Mouse (Mus musculus) central nervous system, embryonic 18 days (tissue): Measurements from ENCODE around the gene Timm17b. TPM values are rescaled to one million over a fixed set of nuclear protein-coding genes. Genes with fewer than 3 reads are reported as not detected.

Experiments used
- polyA plus RNA-seq: library from polyadenylated mRNA; depleted of rRNA; stranded (reverse); fragments of >200 nt; gene quantifications from 2 replicates; pipeline ENCODE4 v1.2.3, GENCODE M21; 2012; rRNA removed

The Timm17b gene
- polyA plus RNA-seq: 41.4 and 42.9 TPM in 2 replicates

DNA sequence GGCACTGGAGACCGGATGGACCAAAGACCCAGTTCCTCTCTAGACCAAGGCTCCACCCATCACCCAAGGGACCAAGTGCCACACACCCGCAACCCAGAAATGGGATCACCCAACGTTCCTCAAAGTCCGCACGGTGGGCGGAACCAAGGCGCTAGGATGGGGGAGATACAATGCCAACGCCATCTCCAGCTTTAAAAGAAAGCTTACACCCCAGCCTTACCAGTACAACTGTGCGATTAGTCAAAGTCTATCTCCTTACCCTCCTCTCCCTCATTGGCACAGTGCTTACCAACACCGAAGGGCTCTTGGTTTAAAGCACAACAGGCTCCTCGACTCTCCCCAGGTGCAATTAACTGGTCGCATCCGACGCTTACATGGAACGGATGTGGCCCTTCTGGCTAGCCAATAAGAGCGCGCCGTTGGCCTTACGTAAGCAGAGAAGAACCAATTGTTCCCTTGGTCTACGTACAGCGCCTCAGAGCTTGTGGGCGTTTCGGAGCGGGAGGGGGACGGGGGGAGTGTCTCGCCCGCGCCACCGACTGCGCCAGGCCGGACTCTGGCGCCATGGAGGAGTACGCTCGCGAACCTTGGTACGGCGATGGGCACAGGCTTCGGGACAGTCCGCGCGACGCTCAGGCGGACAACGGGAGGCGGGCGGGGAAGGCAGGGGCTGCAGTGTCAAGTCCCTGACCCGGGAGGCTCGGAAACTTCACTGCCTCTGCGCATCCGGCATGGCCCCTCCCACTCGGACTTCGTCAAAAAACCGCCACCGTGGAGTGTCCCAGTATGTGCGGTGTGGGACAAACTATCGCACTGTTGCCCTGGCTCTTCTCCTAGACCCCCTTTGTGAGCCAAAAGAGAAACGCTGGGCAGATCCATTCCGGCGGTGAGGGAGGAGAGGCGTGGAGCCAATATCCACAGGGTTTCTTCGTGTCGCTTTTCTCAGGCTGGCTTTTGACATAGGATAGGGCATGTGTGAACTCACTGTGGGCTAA is at the start of gene Timm17b, which contains the start of gene Pqbp1:
Gene Timm17b (plus strand): TSS at position 478 of the 995 bp plus-strand sequence.
Gene Pqbp1 (minus strand): TSS at position 390 of the 995 bp plus-strand sequence.

DNA sequence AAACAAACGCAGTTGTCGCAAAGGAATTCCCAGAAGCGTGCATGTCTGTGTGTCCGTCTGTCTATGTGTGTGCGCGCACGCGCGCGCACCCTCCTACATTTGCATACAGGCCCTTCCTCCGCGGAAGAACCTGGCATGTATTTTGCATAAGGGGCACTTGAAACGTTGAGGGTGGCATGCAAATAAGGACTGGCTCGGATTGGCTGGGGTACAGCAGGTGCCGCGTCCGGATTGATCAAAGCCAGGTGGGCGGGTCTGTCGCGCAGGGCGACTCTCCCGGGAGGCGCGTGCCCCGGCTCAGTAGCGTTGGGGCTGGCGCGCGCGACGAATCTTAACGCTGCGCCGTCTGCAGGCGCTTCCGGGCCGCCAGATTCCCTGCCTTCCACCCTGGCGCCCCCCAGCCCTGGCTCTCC is 21.1 kb upstream of the Timm17b start, which contains the start of gene Pim2:
Gene Pim2 (plus strand): TSS at position 256 of the 413 bp plus-strand sequence.

GRCm38 (mm10) chrX:7883841-7884567 is 15.2 kb upstream of the Timm17b start, which contains the start of gene Slc35a2:
Slc35a2 (plus strand) TSS chrX:7884028.

GRCm38 (mm10) chrX:7907735-7908134 is 8.6 kb downstream of the Timm17b start, which contains the start of gene Gm10491:
Gm10491 (minus strand) TSS chrX:7907835.

DNA sequence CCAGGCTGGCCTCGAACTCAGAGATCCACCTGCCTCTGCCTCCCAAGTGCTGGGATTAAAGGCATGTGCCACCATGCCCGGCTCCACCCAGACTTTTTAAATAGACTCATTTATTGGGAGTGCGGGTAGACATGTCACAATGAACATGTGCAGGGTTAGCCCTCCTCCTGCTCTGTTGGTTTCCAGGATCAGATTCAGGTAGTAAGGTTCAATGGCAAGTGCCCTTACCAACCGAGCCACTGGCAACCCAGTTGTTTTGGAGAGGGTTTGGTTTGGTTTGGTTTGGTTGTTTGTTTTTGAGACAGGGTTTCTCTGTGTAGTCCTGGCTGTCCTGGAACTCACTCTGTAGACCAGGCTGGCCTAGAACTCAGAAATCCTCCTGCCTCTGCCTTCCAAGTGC is 10.1 kb downstream of the Timm17b start, which contains the start of gene Gm10490:
Gene Gm10490 (plus strand): TSS at position 301 of the 400 bp plus-strand sequence.

GRCm38 (mm10) chrX:7919601-7920383 is 20.6 kb downstream of the Timm17b start, which contains the start of gene Pcsk1n:
Pcsk1n (plus strand) TSS chrX:7919822.

DNA sequence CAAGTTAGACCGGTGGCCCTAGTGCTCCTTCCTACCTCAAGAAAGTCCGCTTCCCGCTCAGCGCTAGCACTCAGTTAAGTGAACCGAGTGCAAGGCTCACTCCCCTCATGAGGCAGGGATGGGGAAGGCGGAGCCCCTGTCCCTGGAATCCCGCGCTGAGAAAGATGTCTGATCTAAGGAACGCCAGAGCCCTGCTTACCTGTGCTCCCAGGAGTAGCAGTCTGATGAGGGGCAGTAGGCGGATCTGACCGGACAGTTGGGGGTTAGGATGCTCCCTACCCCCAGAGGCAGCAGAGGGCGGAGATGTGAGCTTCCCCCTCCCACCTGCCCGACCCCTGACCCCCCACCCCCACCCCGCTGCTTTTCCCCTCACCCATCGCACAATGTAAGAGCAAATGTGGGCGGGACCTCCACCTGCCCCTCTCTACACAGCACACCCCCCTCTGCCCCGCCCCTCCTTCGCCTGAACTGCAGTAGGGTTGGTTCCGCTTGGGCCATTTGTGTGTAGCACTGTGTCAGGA is 29.2 kb downstream of the Timm17b start, which contains the start of gene Eras:
Gene Eras (minus strand): TSS at position 338 of the 521 bp plus-strand sequence.

DNA sequence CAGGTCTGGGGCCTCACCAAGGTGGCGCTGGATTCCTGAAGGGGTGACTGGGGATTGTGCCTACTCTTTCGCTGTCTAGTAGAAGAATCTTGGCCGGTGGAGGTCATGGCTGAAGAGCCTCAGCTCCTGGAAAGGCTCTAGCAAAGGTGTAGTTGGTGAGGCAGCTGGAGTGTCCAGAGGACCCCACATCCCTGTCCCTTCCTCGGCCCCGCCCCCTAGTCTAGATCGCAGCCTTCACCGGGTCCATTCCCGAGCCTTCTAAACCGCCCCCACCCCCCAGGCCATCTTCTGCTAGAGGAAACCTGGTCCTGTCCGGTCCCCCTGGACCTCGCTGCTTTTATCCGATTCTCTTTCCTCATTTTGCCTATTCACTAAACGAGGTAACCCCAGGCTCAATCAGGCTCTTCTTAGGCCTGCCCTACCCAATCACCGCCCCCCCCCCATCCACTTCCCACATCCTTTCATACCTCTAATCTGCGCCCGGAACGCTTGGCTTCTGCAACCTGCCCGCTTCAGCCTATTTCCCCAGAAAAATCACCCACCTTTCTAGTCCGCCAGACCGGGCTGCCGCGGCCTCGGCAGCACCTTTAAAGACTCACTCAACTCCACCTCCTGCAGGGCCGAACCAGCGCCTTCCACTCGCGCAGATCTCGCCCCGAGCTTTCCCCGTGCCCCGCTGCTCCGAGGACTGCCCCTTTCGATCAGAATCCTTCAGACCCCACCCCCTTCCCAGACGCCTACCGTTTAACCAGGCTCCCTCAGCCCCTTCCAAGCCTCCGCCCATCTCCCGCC is 48.1 kb downstream of the Timm17b start, which contains the start of gene Hdac6:
Gene Hdac6 (minus strand): TSS at position 782 of the 792 bp plus-strand sequence.

Other genes with a start within 250 kb of the Timm17b start
- 2.3 and 2.6 TPM in 2 replicates for gene Prickle3, start 242.1 kb upstream of the Timm17b start, polyA plus RNA-seq
- 32.6 and 38.3 TPM in 2 replicates for gene Plp2, start 228.0 kb upstream of the Timm17b start, polyA plus RNA-seq
- 0.31 and 0.51 TPM in 2 replicates for gene Magix, start 218.1 kb upstream of the Timm17b start, polyA plus RNA-seq
- gene Gpkow, start 202.2 kb upstream of the Timm17b start, polyA plus RNA-seq: 30.8 and 32.1 TPM in 2 replicates
- gene Wdr45, start 185.0 kb upstream of the Timm17b start, polyA plus RNA-seq: 43.1 and 49.2 TPM in 2 replicates
- gene Gm45208, start 177.1 kb upstream of the Timm17b start, polyA plus RNA-seq: 0.35 and 0.49 TPM in 2 replicates
- 110 and 112 TPM in 2 replicates for gene Praf2, start 170.9 kb upstream of the Timm17b start, polyA plus RNA-seq
- 75.3 and 82.4 TPM in 2 replicates for gene Ccdc120, start 148.5 kb upstream of the Timm17b start, polyA plus RNA-seq
- gene Tfe3, start 136.8 kb upstream of the Timm17b start, polyA plus RNA-seq: 10.8 and 12.2 TPM in 2 replicates
- gene Gripap1, start 109.6 kb upstream of the Timm17b start, polyA plus RNA-seq: 82.2 and 88.5 TPM in 2 replicates
- gene Kcnd1, start 77.1 kb upstream of the Timm17b start, polyA plus RNA-seq: 5.8 and 6.5 TPM in 2 replicates
- gene Otud5, start 58.0 kb upstream of the Timm17b start, polyA plus RNA-seq: 37.3 and 40.7 TPM in 2 replicates
- gene Pim2, start 21.1 kb upstream of the Timm17b start, polyA plus RNA-seq: 23.3 and 24.1 TPM in 2 replicates
- 49.2 and 53.2 TPM in 2 replicates for gene Slc35a2, start 15.3 kb upstream of the Timm17b start, polyA plus RNA-seq
- gene Pqbp1, start 88 bp upstream of the Timm17b start, polyA plus RNA-seq: 198 and 220 TPM in 2 replicates
- not detected in 2 replicates for gene Gm10491, start 8.5 kb downstream of the Timm17b start, polyA plus RNA-seq
- gene Gm10490, start 10.2 kb downstream of the Timm17b start, polyA plus RNA-seq: not detected in 2 replicates
- 122 and 133 TPM in 2 replicates for gene Pcsk1n, start 20.5 kb downstream of the Timm17b start, polyA plus RNA-seq
- gene Eras, start 29.2 kb downstream of the Timm17b start, polyA plus RNA-seq: 0.07 and 0.17 TPM in 2 replicates
- 114 and 115 TPM in 2 replicates for gene Hdac6, start 48.5 kb downstream of the Timm17b start, polyA plus RNA-seq
- gene Gata1, start 78.7 kb downstream of the Timm17b start, polyA plus RNA-seq: 0.04 TPM in 2 replicates
- gene Glod5, start 119.1 kb downstream of the Timm17b start, polyA plus RNA-seq: 0.62 and 1.5 TPM in 2 replicates
- 40.4 and 40.9 TPM in 2 replicates for gene Suv39h1, start 175.4 kb downstream of the Timm17b start, polyA plus RNA-seq
- gene Was, start 191.1 kb downstream of the Timm17b start, polyA plus RNA-seq: 0.53 and 0.60 TPM in 2 replicates
- 270 and 294 TPM in 2 replicates for gene Wdr13, start 233.5 kb downstream of the Timm17b start, polyA plus RNA-seq
- 369 and 393 TPM in 2 replicates for gene Rbm3, start 246.5 kb downstream of the Timm17b start, polyA plus RNA-seq